In the genomic region with DNA sequence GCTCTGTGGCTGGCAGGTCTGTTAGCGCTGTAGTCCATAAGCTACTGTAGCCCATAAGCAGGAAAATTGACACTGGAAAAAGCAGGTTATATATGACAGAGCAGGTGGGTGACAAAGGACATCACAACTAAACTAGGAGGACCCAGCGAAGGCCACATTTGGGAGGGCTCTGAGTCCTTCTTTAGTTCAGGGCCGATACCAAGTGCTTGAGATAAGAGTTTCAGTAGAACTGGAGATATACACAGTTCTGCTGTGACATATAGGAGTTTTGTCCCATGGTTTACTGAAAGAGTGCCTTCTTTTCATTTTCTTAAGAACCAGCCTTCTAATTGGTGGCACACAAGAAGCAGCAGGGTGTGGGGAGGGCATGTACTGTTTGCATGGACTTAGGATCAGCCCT, we compare ENCODE assay signal across 23 mouse cellular contexts. TPM values are rescaled to one million over a fixed set of nuclear protein-coding genes. Genes with fewer than 3 reads are reported as not detected.
DNase-seq lines count a peak whose midpoint lies in the region; ATAC-seq lines count a peak whose summit lies in the region.
"Had no signal": no experiment of that assay in that cellular context is flagged by ENCODE, and none has a peak within 500 bp of the region (broad histone marks: within the 10 kb centered on the region; RNA-seq: fewer than 3 reads in every experiment).

No protein-coding gene starts in this region.

- H3K4me1 ChIP-seq in erythroblast, embryonic 14.5 days (ENCODE audit: control insufficient read depth), result peaks cover 96% of the 10 kb centered on the region
- H3K4me1 ChIP-seq in liver, embryonic 13.5 days (replicated peaks), result peaks cover 92% of the 10 kb centered on the region
- H3K4me1 ChIP-seq in midbrain, embryonic 13.5 days (replicated peaks), result no peaks in the 10 kb centered on the region
- H3K4me1 ChIP-seq: midbrain, embryonic 10.5 days had no signal

- H3K36me3 ChIP-seq in erythroblast, embryonic 14.5 days (ENCODE audit: control insufficient read depth), result peaks cover 95% of the 10 kb centered on the region
- H3K36me3 ChIP-seq in liver, embryonic 13.5 days, result peaks cover 24% of the 10 kb centered on the region
- H3K36me3 ChIP-seq in midbrain, embryonic 13.5 days, result no peaks in the 10 kb centered on the region
- H3K36me3 ChIP-seq: limb, embryonic 12.5 days; midbrain, embryonic 10.5 days had no signal

- no peaks in the 10 kb centered on the region for H3K27me3 ChIP-seq in erythroblast, embryonic 14.5 days (ENCODE audit: control insufficient read depth)
- H3K27me3 ChIP-seq in liver, embryonic 13.5 days, result no peaks in the 10 kb centered on the region
- no peaks in the 10 kb centered on the region for H3K27me3 ChIP-seq in midbrain, embryonic 13.5 days
- H3K27me3 ChIP-seq: limb, embryonic 12.5 days had no signal

- intact Hi-C loops in heart, postnatal 36 days (cut with DNase I), result no loop called here

- DNase-seq in liver, embryonic 13.5 days, result no peak
- DNase-seq in heart, postnatal 36 days, result no peak
- DNase-seq in cerebellum, adult 18-20 months, result no peak
- DNase-seq: adrenal gland, postnatal 25 days; cerebellum, adult 2 months; cerebellum, postnatal 14 days; kidney, adult 9 months; kidney, postnatal 10 days; layer of hippocampus, adult 9-11 months; lung, adult 2 months; lung, postnatal 10 days; thymus, adult 18-20 months; thymus, postnatal 25 days had no signal

- H3K9me3 ChIP-seq in erythroblast, embryonic 14.5 days (ENCODE audit: control insufficient read depth, low read length), result no peaks in the 10 kb centered on the region
- no peaks in the 10 kb centered on the region for H3K9me3 ChIP-seq in liver, embryonic 13.5 days (replicated peaks)
- no peaks in the 10 kb centered on the region for H3K9me3 ChIP-seq in midbrain, embryonic 13.5 days
- H3K9me3 ChIP-seq: limb, embryonic 12.5 days; midbrain, embryonic 10.5 days had no signal

- peak overlapping the region; percentile 92 for H3K27ac ChIP-seq in liver, embryonic 13.5 days
- H3K27ac ChIP-seq in midbrain, embryonic 13.5 days, result no peak overlapping the region
- H3K27ac ChIP-seq: hindbrain, embryonic 14.5 days; midbrain, embryonic 10.5 days; stomach, postnatal 0 days had no signal

- ATAC-seq in erythroblast, adult 5-6 weeks (replicated peaks; ENCODE audit: low FRiP score, poor library complexity, severe bottlenecking), result no peak
- 0 out of 2 replicates have a peak, but pooled peaks have one; percentile 11 for ATAC-seq in erythroid progenitor cell, adult 5-6 weeks (replicated peaks; ENCODE audit: low FRiP score, poor library complexity, severe bottlenecking)
- ATAC-seq in liver, embryonic 13.5 days (ENCODE audit: low read depth), result peak; percentile 29; the same call in 1 of the 2 replicates
- no peak for ATAC-seq in midbrain, embryonic 13.5 days
- ATAC-seq: forebrain, embryonic 16.5 days; midbrain, embryonic 16.5 days had no signal

- peak overlapping the region; percentile 48 for H3K4me2 ChIP-seq in liver, embryonic 13.5 days
- H3K4me2 ChIP-seq in midbrain, embryonic 13.5 days (replicated peaks), result no peak overlapping the region
- H3K4me2 ChIP-seq: hindbrain, embryonic 14.5 days; limb, embryonic 12.5 days had no signal

- H3K4me3 ChIP-seq in erythroblast, embryonic 14.5 days (replicated peaks), result peak overlapping the region; percentile 26
- H3K4me3 ChIP-seq in liver, embryonic 13.5 days (replicated peaks), result no peak overlapping the region
- H3K4me3 ChIP-seq in midbrain, embryonic 13.5 days (replicated peaks), result no peak overlapping the region
- H3K4me3 ChIP-seq: limb, embryonic 12.5 days; midbrain, embryonic 10.5 days had no signal

- 38% methylated on average over 3 of the region's 3 CpGs for WGBS in liver, embryonic 13.5 days (ENCODE audit: insufficient replicate concordance)
- 96% methylated on average over 3 of the region's 3 CpGs for WGBS in midbrain, embryonic 13.5 days

- H3K9ac ChIP-seq in liver, embryonic 13.5 days, result peak overlapping the region; percentile 56; the same call in 1 of the 2 replicates
- H3K9ac ChIP-seq in midbrain, embryonic 13.5 days (replicated peaks), result no peak overlapping the region
- H3K9ac ChIP-seq: hindbrain, embryonic 14.5 days; limb, embryonic 12.5 days had no signal

RNA-seq across cellular contexts. Expression of a gene that starts 36.4 kb away (rescaled TPM):
- 7.5 and 16.5 TPM in 2 replicates for polyA plus RNA-seq in erythroblast, embryonic 14.5 days (2012)
- 59.4 and 99.9 TPM in 2 replicates for total RNA-seq in erythroblast, adult 5-6 weeks (2015; ENCODE audit: low replicate concordance)
- 60.4 and 93.9 TPM in 2 replicates for total RNA-seq in erythroblast, adult 5-6 weeks (2017; ENCODE audit: low replicate concordance)
- total RNA-seq in erythroid progenitor cell, adult 5-6 weeks (2015; ENCODE audit: low replicate concordance), result 78.4 and 114 TPM in 2 replicates
- total RNA-seq in erythroid progenitor cell, adult 5-6 weeks (2017; ENCODE audit: low replicate concordance), result 46.5 and 46.8 TPM in 2 replicates
- 38.2 and 49.6 TPM in 2 replicates for polyA plus RNA-seq in liver, embryonic 13.5 days (2015; fragmentation: Nextera tagmentation; extraction: Ambion mirVana)
- 10 to 100 TPM; 17.0 to 23.2 TPM for total RNA-seq in heart, postnatal 36 days (2021)
- 2.5 and 2.8 TPM in 2 replicates for polyA plus RNA-seq in midbrain, embryonic 13.5 days (2015; fragmentation: Nextera tagmentation; extraction: Ambion mirVana)

Comparison
In these comparisons a context has a peak if more than half of its experiments do, and no peak if none do; other contexts are left out.
1. ATAC-seq: peak in erythroid progenitor cell, adult 5-6 weeks (single experiment) and liver, embryonic 13.5 days (single experiment); none in erythroblast, adult 5-6 weeks (single experiment) and midbrain, embryonic 13.5 days (single experiment).